Mouse (Mus musculus) hindbrain, embryonic 14.5 days (tissue): ENCODE measurements around the gene Alg12. TPM values are rescaled to one million over a fixed set of nuclear protein-coding genes. Genes with fewer than 3 reads are reported as not detected.

ENCODE experiments used
- ATAC-seq: fragments of 200-750 bp; cut with Nextera tagmentation; 2 replicates; pipeline ENCODE4 v1.8.0; 2017; ENCODE audit warnings: moderate number of reproducible peaks, mild to moderate bottlenecking, moderate TSS enrichment, moderate library complexity; ENCODE audit not compliant: low FRiP score
- DNase-seq: peaks from one replicate; pipeline ENCODE4 v3.0.0-alpha.2; 2015; ENCODE audit warnings: low spot score
- H3K27ac ChIP-seq: fragments of 300-500 bp; sonication (generic); 2 replicates; pipeline ENCODE4 v1.5.1; 2014; ENCODE audit warnings: mild to moderate bottlenecking, moderate library complexity
- H3K27me3 ChIP-seq: fragments of 300-500 bp; sonication (generic); 2 replicates; pipeline ENCODE4 v1.6.1; 2014; ENCODE audit warnings: mild to moderate bottlenecking, low read length, mixed read lengths; ENCODE audit not compliant: control insufficient read depth, insufficient read depth
- H3K36me3 ChIP-seq: fragments of 300-500 bp; sonication (generic); replicated peaks from 2 replicates; pipeline ENCODE4 v1.6.1; 2014; ENCODE audit not compliant: control insufficient read depth, insufficient read depth
- H3K4me1 ChIP-seq: fragments of 300-500 bp; sonication (generic); replicated peaks from 2 replicates; pipeline ENCODE4 v1.6.1; 2014; ENCODE audit warnings: antibody characterized with exemption, low read length, mixed read lengths; ENCODE audit not compliant: control insufficient read depth, insufficient read depth
- H3K4me2 ChIP-seq: fragments of 300-500 bp; sonication (generic); replicated peaks from 2 replicates; pipeline ENCODE4 v1.6.1; 2014; ENCODE audit warnings: mild to moderate bottlenecking, moderate library complexity
- H3K4me3 ChIP-seq: fragments of 300-500 bp; sonication (generic); replicated peaks from 2 replicates; pipeline ENCODE4 v1.5.1; 2014; ENCODE audit warnings: mild to moderate bottlenecking, low read length
- H3K9ac ChIP-seq: fragments of 300-500 bp; sonication (generic); 2 replicates; pipeline ENCODE4 v1.6.1; 2014
- H3K9me3 ChIP-seq: fragments of 300-500 bp; sonication (generic); 2 replicates; pipeline ENCODE4 v1.6.1; 2016; ENCODE audit warnings: low read length; ENCODE audit not compliant: control insufficient read depth
- WGBS: fragments of 180-500 bp; shearing (Covaris S2); extraction: QIAGEN DNeasy Blood & Tissue Kit; methylation state at CpG from one replicate; pipeline ENCODE4 v1.1.7; 2014; 5-methylcytosine and 5-hydroxymethylcytosine counted together
- polyA plus RNA-seq: library from polyadenylated mRNA; unstranded; fragments of >200 nt; fragmentation: Nextera tagmentation; extraction: Ambion mirVana; gene quantifications from 2 replicates; pipeline ENCODE4 v1.2.1, GENCODE M21; 2014

The Alg12 gene
- polyA plus RNA-seq, 1 experiment from 2014 or later = 9.0 TPM

- 96% methylated on average over 1 of the region's 1 CpGs for WGBS
- peaks cover 6% of the 10 kb centered on the region; the same call in 1 of the 2 replicates for H3K4me1 ChIP-seq
- H3K9me3 ChIP-seq = no peaks in the 10 kb centered on the region
- DNase-seq (no peak), ATAC-seq (no peak)
- no peaks in the 10 kb centered on the region for H3K36me3 ChIP-seq
- no peak overlapping the region for H3K4me2 ChIP-seq
- H3K27me3 ChIP-seq = no peaks in the 10 kb centered on the region
- H3K9ac ChIP-seq = no peak overlapping the region
- no peak overlapping the region for H3K27ac ChIP-seq
- no peak overlapping the region for H3K4me3 ChIP-seq
These were observed 29.5 kb upstream of the Alg12 start for GRCm38 (mm10) chr15:88848661-88849060.

GRCm38 (mm10) chr15:88844966-88845365, 25.8 kb upstream of the Alg12 start:
- 92% methylated on average over 7 of the region's 7 CpGs for whole genome bisulfite sequencing
- DNase-seq = no peak
- Histone ChIP-seq H3K4me2 (no peak overlapping the region), H3K36me3 (no peaks in the 10 kb centered on the region), H3K4me1 (0 out of 2 replicates have a peak, but pooled peaks cover under 1% of the 10 kb centered on the region), H3K27me3 (no peaks in the 10 kb centered on the region), H3K9ac (no peak overlapping the region), H3K27ac (no peak overlapping the region), H3K9me3 (no peaks in the 10 kb centered on the region), H3K4me3 (no peak overlapping the region)
- ATAC-seq = no peak

- DNase-seq (no peak), ATAC-seq (peak; percentile 19; the same call in 1 of the 2 replicates)
- no peaks in the 10 kb centered on the region for H3K9me3 ChIP-seq
- H3K4me3 ChIP-seq = no peak overlapping the region
- H3K4me1 ChIP-seq = peaks cover 9% of the 10 kb centered on the region; the same call in 1 of the 2 replicates
- no peak overlapping the region for H3K27ac ChIP-seq
- H3K36me3 ChIP-seq = no peaks in the 10 kb centered on the region
- no peaks in the 10 kb centered on the region for H3K27me3 ChIP-seq
- H3K4me2 ChIP-seq = no peak overlapping the region
- WGBS = 46% methylated on average over 8 of the region's 8 CpGs
- H3K9ac ChIP-seq = no peak overlapping the region
These were observed 24.5 kb upstream of the Alg12 start for GRCm38 (mm10) chr15:88843486-88844097.

- DNase-seq = no peak
- H3K36me3 ChIP-seq = no peaks in the 10 kb centered on the region
- no peak overlapping the region for H3K27ac ChIP-seq
- no peak for ATAC-seq
- no peak overlapping the region for H3K9ac ChIP-seq
- H3K9me3 ChIP-seq = no peaks in the 10 kb centered on the region
- WGBS = 84% methylated on average over 3 of the region's 3 CpGs
- H3K4me1 ChIP-seq = peaks cover 18% of the 10 kb centered on the region
- no peak overlapping the region for H3K4me2 ChIP-seq
- no peaks in the 10 kb centered on the region for H3K27me3 ChIP-seq
- H3K4me3 ChIP-seq = no peak overlapping the region
These were observed 23.2 kb upstream of the Alg12 start for GRCm38 (mm10) chr15:88842300-88842673.

GRCm38 (mm10) chr15:88841580-88842299, 22.6 kb upstream of the Alg12 start:
- no peak overlapping the region for H3K4me2 ChIP-seq
- H3K4me3 ChIP-seq = no peak overlapping the region
- H3K36me3 ChIP-seq = no peaks in the 10 kb centered on the region
- ATAC-seq = peak; percentile 7; the same call in 1 of the 2 replicates
- H3K27ac ChIP-seq = no peak overlapping the region
- no peaks in the 10 kb centered on the region for H3K27me3 ChIP-seq
- H3K9me3 ChIP-seq = no peaks in the 10 kb centered on the region
- no peak overlapping the region for H3K9ac ChIP-seq
- peaks cover 19% of the 10 kb centered on the region for H3K4me1 ChIP-seq
- DNase-seq = no peak
- WGBS = 81% methylated on average over 3 of the region's 3 CpGs

GRCm38 (mm10) chr15:88841160-88841559, 22.0 kb upstream of the Alg12 start:
- Histone ChIP-seq H3K4me1 (peaks cover 19% of the 10 kb centered on the region), H3K9me3 (no peaks in the 10 kb centered on the region), H3K4me2 (no peak overlapping the region), H3K27ac (no peak overlapping the region), H3K4me3 (no peak overlapping the region), H3K36me3 (no peaks in the 10 kb centered on the region), H3K9ac (no peak overlapping the region), H3K27me3 (no peaks in the 10 kb centered on the region)
- DNase-seq (no peak), ATAC-seq (no peak)
- WGBS = 87% methylated on average over 2 of the region's 2 CpGs

- Histone ChIP-seq H3K4me2 (no peak overlapping the region), H3K4me3 (no peak overlapping the region), H3K9me3 (no peaks in the 10 kb centered on the region), H3K27ac (peak overlapping the region; percentile 2; the same call in 1 of the 2 replicates), H3K27me3 (no peaks in the 10 kb centered on the region), H3K9ac (no peak overlapping the region), H3K4me1 (peaks cover 19% of the 10 kb centered on the region), H3K36me3 (no peaks in the 10 kb centered on the region)
- DNase-seq (no peak), ATAC-seq (no peak)
- WGBS = 53% methylated on average over 10 of the region's 10 CpGs
These were observed 21.0 kb upstream of the Alg12 start for GRCm38 (mm10) chr15:88840126-88840525.

- Histone ChIP-seq H3K4me2 (no peak overlapping the region), H3K4me3 (no peak overlapping the region), H3K27ac (0 out of 2 replicates have a peak overlapping the region, but pooled peaks have one; percentile 2), H3K9ac (0 out of 2 replicates have a peak overlapping the region, but pooled peaks have one; percentile 2), H3K36me3 (no peaks in the 10 kb centered on the region), H3K27me3 (no peaks in the 10 kb centered on the region), H3K4me1 (peaks cover 19% of the 10 kb centered on the region), H3K9me3 (no peaks in the 10 kb centered on the region)
- peak; percentile 72 for ATAC-seq
- DNase-seq = peak; percentile 48
- WGBS = 32% methylated on average over 9 of the region's 9 CpGs
These were observed 20.2 kb upstream of the Alg12 start for GRCm38 (mm10) chr15:88839271-88839670.

- no peaks in the 10 kb centered on the region for H3K36me3 ChIP-seq
- H3K27ac ChIP-seq = peak overlapping the region; percentile 45; the same call in 1 of the 2 replicates
- peak overlapping the region; percentile 72 for H3K4me2 ChIP-seq
- peaks cover 19% of the 10 kb centered on the region for H3K4me1 ChIP-seq
- H3K27me3 ChIP-seq = no peaks in the 10 kb centered on the region
- ATAC-seq (no peak), DNase-seq (peak; percentile 48)
- H3K4me3 ChIP-seq = peak overlapping the region; percentile 45
- H3K9ac ChIP-seq = peak overlapping the region; percentile 72
- no peaks in the 10 kb centered on the region for H3K9me3 ChIP-seq
- WGBS = 2% methylated on average over 11 of the region's 11 CpGs
These were observed 18.9 kb upstream of the Alg12 start for GRCm38 (mm10) chr15:88837977-88838376.
